Mouse (Mus musculus) heart, adult 9 months (tissue): ENCODE data around the gene Acoxl.
A peak's percentile ranks its signal among the peaks of the same experiment; 100 is the strongest.

ENCODE experiments used
- DNase-seq, 2 experiments: peaks; one replicate each; pipeline ENCODE4 v3.0.0; 2022; ENCODE audit warnings: low spot score in 2 of 2

The Acoxl gene

DNA sequence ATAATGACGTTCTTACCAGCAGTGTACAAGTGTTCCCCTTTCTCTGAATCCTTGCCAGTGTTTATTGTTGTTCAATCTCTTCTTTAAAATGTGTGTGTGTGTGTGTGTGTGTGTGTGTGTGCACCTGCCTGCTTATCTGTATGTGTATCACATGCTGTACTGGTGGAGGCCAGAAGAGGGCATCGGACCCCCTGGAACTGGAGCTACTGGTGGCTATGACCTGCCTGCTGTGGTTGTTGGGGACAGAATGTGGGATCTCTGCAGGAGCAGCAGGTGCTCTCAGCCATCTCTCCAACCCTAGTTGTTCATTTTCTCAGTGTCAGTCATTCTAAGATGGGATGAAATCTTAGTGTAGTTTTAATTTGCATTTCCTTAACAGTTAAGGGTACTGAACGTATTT is 98.4 kb downstream of the Acoxl start:
- DNase-seq: no peak

DNA sequence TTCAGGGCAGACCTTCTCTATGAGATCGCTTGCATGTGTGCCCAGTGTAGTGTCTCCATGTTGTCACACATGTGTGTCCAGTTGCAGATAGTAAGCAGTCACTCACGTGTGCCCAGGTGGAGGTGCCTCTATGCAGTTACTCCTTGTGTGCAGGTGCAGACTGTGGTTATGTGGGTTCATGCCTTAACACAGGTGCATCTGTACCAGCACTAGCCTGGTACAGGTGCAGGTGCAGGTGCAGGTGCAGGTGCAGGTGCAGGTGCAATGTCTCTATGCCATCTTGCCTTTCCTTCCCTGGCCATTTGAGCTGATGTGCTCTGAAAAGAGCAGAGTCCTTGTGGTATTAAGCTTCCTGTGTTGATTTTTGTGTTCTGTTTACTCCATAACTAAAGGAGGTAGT is 100.5 kb downstream of the Acoxl start:
- DNase-seq: no peak

DNA sequence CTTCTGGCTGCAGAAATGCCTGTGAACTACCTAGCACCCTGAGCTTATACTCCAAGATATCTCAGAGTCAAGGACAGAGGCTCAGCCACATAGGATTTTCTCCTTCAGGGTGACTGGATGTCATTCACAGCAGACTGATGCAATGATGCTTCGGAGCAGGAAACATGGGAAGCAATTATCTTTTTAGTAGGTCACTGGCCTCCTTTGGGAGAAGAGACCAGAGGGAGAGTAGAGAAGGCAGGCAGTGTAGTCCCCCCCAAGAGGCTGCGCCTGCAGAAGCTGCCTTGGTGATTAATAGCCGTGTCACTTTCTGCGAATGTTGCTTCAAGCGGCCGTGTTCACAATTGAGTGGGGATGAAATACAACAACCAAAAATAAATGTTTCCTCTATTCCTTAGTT is 121.9 kb downstream of the Acoxl start:
- peak in 1 of 2 experiments; percentile 7 for DNase-seq

DNA sequence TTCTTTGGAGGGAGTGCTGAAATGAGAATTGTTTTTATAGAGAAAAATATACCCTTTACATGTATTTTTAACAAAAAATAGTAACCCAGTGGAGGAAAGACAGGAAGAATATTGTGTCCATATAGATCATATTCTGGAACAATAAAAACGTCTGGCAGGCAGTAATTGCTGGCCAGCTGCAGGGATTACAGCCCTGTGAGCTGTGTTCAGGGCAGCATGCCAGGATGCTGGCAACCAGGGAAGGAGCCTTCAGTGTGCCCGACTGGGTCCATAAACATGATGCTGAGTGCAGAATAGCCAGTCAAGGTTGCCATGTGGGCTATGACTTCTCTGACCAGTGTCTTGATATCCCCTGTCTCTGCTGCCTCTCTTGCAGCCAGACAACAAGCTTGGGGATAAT is 122.5 kb downstream of the Acoxl start:
- no peak for DNase-seq

DNA sequence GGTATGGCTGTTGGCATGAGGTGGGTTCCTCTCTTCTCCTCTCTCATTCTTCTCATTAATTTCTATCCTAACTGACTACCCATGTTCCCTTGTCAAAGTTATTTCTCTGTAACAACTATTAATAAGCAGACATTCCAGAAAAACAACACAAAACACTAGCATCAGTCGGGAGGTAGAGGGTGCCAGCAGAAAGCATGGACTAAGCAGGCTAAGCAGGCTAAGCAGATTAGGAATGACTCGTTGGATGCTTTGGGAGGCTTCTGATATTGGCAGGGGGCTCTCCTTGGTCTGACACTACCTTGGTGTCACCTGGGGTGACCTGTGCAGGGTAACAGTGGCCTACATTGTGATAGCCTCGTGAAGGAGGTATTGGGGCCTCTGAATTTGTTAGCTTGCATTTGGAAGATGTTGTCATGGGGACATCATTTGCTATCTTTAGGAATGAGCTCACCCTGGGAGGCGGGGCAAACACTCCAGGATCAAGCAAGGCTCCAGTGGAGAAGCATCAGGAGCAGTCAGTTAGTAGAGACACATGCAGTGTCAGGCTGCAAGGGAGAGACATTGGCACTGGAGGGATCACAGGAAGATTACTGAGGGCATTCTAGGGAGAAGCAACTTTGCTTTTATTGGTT is 123.2 kb downstream of the Acoxl start:
- DNase-seq: peak; percentile 9 to 23

DNA sequence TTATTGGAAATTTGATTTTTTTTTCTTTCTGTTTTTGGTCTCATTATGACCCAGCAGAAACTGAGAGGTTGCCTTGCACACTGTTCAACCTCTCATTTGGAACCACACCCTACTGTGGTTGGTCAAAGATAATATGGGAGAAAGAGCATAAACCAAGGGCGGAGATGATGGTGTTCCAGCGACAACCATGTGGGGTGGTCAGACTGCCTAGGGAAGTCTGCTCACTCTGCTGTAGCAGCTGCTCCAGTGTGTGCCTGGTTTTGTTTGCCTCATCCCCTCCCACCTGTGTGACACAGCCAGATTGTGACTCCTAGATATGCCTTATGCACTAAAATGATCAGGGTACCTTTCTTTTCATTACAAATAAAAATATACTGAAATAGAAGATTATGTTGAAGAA is 130.3 kb downstream of the Acoxl start:
- no peak for DNase-seq

DNA sequence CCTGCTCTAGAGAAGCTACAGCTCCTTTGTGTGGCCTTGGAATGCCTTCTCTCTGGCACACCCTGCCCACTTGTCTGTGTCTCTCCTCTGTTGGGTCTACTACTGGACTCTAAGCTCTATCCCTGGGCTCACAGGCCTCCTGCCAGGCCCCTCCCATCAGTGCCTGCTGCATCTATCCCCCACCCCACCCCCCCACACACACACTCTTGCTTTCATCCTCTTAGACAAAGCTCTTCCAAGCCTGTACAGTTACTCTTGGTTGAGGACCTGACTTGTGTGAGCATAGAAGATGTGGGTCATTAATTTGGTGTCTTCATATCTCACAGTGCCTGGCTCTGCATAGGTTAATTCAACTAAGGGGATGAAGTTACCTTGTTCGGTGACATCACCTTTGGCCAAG is 137.6 kb downstream of the Acoxl start:
- no peak for DNase-seq

DNA sequence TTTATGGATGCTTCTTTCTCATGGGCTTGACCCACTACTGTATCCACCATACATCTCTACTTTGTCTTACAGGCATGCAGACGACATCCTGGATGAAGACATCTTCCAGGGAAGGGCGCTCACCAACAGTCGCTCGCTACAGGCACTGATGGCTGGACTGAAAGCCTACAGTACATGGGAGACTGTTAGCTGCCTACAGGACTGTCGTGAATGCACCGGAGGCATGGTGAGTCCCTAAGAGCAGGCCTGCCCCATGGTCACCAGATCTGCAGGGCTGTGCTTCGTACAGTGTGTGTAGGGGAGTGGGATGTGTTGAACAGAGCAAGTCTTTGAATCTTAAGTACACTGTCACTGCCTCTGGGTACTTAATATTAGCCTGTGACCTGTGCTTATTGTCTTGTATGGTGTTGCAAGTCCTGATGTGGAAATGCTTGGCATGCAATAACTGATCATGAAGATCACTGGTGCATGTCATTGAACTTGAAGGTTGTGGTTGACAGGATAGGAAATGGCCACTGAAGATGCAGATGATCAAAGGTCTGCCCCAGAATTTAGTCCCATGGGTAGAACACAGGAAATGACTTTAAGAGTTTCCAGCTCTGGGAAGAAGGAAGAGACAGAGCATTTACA is 140.0 kb downstream of the Acoxl start:
- no peak for DNase-seq

DNA sequence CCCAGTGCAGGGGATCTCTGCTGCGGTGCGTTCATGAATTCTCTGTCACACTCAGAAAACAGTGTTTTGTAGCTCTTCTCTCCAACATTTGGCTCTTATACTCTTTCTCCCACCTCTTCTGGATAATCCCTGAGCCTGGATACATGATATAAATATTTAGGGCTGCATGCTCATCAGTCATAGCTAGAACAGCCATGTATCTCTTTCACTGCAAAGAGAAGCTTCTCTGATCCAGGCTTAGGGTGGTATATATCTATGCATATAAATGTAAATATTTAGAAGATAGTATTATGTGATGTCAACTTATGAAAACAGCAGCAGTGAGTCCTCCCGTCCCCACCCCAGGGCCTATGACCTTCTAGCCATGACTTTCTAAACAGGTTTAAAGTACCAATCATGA is 143.9 kb downstream of the Acoxl start:
- no peak for DNase-seq

DNA sequence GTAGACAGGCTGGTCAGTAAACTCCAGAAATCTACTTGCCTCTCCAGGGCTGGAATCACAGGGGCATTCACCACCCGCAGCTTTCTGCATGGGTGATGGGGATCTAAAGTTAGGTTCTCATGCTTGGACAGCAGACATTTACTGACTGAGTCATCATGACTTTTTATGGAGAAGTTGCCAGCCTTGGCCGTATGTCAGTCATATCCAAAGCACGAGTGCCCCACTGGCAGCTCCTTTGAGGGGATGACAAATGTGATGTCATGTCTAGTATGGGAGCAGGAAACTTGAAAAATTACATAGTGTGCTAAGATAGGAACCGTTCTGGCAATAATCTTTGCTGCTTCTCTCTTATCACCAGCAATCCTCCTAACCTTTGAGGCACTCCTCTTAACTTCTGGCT is 144.6 kb downstream of the Acoxl start:
- no peak for DNase-seq

DNA sequence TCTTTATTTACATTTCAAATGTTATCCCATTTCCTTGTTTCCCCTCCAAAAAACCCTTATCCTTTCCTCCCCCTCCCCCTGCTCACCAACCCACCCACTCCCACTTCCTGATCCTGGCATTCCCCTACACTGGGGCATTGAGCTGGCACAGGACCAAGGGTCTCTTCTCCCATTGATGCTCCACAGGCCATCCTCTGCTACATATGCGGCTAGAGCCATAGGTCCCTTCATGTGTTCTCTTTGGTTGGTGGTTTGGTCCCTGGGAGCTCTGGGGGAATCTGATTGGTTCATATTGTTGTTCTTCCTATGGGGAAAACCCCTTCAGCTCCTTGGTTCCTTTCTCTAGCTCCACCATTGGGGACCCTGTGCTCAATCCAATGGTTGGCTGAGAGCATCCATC is 145.3 kb downstream of the Acoxl start:
- no peak for DNase-seq

DNA sequence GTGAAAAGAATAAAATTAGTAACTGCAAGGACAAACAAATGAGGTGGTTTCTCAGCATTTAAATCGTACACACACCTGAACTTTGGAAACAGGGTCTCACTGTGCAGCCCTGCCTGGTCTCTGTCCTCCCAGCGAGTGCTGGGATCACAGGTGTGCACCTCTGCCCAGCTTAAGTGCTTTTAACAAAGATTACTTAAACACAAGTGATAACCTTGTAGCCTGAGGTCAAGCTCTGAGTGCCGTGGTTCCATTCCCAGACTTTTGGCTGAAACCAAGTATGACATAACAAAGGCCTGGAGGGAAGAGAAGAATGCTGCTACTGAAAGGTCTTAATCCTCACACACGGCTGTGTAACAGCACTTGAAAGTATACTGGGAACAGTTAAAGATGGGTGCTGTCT is 149.0 kb downstream of the Acoxl start:
- DNase-seq: no peak

DNA sequence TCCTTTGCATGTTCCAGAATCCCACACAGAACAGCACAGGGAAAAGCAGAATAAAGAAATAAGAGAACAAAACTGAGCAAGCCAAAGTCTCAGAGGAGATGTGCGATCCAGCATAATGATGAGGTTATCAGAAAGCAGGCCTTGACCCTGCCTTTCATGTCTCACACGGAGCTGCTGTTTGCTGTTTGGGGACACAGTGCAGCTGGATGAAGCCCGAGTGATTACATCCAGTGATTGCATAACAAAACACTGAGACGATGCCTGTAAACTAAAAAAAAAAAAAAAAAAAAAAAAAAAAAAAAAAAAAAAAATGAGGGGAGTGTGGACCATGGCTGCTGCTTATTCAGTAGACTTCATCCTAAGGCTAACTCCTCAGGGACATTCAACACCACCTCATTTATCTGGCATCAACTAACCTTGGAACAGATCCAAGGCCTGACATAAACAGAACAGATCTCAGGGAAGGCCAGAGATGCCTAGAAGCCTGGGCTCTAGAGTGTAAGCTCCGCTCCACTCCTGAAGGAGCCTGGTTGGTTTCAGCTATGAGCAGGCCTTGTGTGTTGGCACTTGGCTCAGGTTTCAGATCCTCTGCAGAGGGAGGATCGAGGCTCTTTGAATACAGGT is 152.3 kb downstream of the Acoxl start:
- peak; percentile 45 to 60 for DNase-seq

DNA sequence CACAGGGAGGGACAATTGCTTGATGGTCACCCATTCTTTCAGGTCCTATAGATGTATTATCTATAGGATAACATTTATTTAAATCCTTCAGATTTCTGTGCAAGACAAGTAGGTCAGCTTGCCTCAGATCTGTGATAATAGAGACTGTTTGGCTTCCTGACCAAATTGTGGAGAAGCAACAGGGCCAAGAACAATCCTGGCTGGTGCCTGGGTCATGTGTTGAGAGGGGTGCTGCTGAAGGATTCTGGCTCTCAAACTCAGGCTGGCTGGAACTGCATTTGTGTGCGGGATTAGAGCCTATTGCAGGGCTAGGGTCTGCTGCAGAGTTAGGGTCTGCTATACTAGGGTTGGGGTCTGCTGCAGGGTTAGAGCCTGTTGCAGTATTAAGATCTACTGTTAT is 153.0 kb downstream of the Acoxl start:
- peak; percentile 40 to 50 for DNase-seq

DNA sequence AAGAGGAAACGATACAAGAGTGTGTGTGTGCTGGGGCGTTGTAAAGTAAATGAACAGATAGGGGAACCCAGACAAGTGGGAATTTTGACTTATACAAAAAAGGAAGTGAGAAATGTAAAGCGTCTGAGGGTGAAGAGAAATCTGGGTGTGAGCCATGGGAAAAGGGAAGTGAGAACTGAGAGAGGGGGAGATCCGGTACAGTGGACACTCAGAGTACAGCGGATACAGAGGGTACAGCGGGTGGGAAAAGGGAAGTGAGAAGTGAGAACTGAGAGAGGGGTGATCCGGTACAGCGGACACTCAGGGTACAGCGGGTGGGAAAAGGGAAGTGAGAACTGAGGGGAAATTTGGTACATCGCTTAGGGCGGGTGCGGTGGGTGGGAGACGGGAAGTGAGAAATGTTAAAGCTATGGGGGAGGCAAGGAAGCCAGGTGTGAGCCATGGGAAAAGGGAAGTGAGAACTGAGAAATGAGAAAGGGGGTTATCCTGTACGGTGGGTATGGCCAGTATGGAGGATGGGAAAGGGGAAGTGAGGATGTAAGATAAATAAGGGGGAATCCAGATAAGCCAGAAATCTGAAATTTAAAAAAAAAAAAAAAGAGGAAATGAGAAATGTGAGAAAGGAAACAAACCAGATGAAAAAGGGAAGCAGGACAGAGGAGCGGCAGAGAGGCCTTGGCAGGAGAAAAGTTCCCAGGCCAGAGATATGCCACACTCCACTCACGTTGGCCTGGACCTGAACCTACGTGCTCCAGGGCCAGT is 170.2 kb downstream of the Acoxl start:
- no peak for DNase-seq

DNA sequence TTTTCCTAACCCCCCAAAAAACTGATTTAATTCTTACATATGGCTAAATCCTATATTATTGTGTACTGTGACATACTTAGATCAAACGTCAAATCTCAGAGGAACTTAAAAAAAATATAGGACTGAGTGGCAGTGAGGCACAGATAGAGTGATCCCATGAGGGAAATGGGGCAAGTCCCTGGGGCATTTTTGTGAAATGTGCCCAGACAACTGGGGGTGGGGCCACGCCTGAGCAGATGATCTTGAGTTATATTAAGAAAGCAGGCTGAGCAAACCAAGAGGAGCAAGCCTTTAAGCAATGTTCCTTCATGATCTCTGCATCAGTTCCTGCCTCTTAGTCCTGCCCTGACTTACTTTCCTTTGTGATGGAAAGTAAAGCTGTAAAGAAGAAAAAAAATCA is 175.9 kb downstream of the Acoxl start:
- no peak for DNase-seq

DNA sequence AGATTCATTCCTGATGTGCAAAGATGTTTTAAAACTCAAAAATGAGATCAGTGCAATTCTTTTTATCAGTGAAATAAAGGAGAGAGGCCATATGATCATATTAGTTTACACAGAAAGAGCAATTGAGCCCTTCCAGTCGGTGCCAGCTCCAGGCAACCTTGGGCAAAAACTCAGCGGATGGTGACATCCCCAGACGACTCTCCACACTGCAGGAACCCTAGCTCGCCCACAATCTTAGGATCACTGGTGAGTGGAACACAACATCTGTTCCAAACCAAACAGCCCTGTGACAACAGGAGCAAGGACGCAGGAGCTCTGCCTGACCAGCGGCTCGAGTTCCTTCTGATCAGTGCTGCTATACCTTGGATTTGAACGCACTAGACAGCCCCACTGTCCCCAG is 176.9 kb downstream of the Acoxl start:
- DNase-seq: no peak

DNA sequence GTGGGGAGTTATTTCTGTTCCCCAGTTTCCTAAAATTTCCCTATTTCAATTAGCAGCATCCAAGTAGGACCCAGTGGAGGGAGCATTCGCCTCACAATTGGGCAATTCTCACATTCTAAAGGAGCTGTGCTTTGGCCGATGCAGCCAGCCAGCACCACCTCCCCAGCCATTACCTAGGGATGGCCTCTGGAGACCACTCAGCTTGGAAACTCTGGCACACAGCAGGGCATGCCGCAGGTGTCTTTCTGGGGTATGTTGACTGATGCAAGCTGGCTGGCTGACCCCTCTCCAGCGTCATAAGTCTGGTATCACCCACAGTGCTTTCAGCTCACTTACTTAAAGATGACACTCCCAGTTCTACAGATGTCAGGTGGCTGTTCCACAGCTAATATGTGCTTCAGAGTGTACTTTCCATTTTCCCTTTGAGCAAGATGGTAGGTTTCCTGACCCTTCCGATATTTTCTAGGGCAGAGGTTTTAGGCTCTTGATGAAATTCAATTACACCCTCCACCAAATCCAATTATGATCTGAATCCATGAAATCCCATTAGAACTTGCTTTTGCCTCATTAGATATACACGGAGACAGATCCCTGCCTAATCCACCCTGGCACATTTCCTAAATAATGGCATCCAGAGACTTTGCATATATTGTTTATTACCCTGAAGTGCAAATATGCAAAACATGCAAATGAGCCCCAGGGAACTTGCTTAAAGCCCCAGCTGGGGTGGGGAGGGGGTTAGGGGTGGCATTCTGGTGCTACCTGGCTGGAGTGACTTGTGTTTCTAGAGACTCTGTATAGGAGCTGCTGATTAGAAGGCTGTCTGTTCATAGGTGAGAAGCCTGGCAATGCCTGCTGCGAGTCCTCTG is 181.6 kb downstream of the Acoxl start:
- DNase-seq: no peak

DNA sequence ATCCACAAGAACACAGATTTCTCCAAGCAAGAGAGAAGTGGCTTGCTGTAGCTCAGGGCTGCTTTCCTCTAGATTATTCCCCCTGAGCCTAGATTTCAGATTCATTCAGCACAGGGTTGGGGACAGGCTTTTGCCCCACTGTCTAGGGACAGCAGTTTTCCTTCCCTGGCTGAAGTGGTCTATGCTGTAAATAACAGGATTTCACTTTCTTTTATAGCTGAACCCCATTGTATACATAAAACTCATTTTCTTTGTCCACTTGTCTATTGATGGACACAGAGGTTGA is 182.2 kb downstream of the Acoxl start:
- DNase-seq: no peak

DNA sequence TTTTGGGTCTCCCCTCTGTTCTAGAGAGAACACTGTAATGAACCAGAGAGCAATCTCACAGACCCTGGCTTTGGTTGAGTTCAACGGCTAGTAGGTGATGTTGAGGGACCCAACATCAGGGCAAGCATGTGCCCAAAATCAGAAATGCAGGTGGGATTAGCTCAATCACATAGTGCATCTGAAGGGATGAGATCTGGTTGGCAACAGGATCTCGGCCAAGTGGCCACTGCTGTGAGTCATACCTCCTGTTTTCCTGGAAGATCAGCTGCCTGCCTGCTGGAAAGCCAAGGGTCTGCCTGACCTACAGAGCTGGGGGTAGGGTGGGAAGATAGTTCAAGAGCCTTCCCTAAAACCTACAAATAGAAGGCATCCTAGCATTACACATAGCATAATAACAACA is 185.2 kb downstream of the Acoxl start:
- DNase-seq: no peak

DNA sequence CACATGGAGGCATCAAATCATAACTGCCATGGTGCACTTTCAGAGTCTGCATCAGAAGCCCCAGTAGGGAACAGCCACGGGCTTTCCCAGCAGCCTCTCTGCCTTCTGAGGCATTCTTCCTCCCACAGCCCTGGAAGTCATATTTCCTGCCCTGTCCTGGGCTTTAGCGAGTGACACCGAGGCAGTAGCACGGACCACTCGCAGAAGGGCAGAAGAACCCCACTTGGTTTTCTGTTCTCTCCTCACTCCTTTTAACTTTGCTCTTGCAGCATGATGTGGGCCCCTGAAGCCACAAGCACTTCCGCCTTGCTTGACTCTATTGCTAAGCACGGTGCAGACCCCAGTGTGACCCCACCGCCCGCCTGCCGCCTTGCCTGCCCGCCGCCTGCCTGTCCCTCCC is 189.0 kb downstream of the Acoxl start:
- no peak for DNase-seq

DNA sequence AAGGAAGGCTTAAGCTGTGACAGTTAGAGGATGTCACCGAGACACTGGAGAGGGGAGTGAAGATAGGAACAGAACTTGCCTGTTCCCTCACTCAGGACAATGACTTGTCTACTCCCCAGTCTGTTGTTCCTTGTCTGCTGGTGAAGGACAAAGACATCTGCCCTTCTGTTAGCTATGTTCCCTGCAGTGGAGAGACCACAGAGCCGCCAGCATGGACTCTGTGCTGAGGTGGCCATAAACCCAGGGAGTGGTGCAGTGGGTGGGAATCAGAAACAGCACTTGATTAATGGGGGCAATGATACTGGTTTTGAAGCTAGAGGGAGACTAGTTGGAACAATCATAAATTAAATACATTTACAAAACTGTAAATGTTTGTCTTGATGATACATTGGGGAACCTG is 191.3 kb downstream of the Acoxl start:
- DNase-seq: no peak
